ENCODE assay signal across 8 mouse cellular contexts in genomic region chr6:139391307-139391706, GRCm38 (mm10).
DNase-seq lines count a peak whose midpoint lies in the region; ATAC-seq lines count a peak whose summit lies in the region.

No protein-coding gene starts in this region.

- no peak; the same call in 1 of the 2 replicates for ATAC-seq in intestine, embryonic 14.5 days (replicated peaks; ENCODE audit: low FRiP score, low TSS enrichment, low read depth)
- ATAC-seq in intestine, embryonic 15.5 days = no peak
- ATAC-seq in midbrain, embryonic 13.5 days = peak; percentile 87; the same call in 1 of the 2 replicates
- no peak for ATAC-seq in erythroblast, adult 5-6 weeks (replicated peaks; ENCODE audit: low FRiP score, poor library complexity, severe bottlenecking)

- peak; percentile 67 for DNase-seq in intestine, embryonic 14.5 days (ENCODE audit: low spot score)
- DNase-seq in ZHBTc4 (ENCODE audit: low read depth, low spot score) = peak; percentile 83
- peak; percentile 55 for DNase-seq in forebrain, embryonic 10.5 days (ENCODE audit: extremely low spot score, low spot score)
- peak; percentile 20 to 70 for DNase-seq in layer of hippocampus, adult 18-20 months (ENCODE audit: low spot score in 2 of 2)
- DNase-seq in urinary bladder, postnatal 14 days (ENCODE audit: low spot score) = no peak

- WGBS in intestine, embryonic 14.5 days = 5% methylated on average over 13 of the region's 13 CpGs
- 8% methylated on average over 13 of the region's 13 CpGs for WGBS in intestine, embryonic 15.5 days
- 6% methylated on average over 13 of the region's 13 CpGs for WGBS in forebrain, embryonic 10.5 days
- 6% methylated on average over 13 of the region's 13 CpGs for WGBS in midbrain, embryonic 13.5 days

- no peak overlapping the region for H3K4me3 ChIP-seq in intestine, embryonic 14.5 days (ENCODE audit: low read depth, low read length)
- H3K4me3 ChIP-seq in intestine, embryonic 15.5 days (replicated peaks) = no peak overlapping the region
- no peak overlapping the region for H3K4me3 ChIP-seq in forebrain, embryonic 10.5 days
- H3K4me3 ChIP-seq in midbrain, embryonic 13.5 days (replicated peaks) = no peak overlapping the region

- no peak overlapping the region for H3K9ac ChIP-seq in intestine, embryonic 14.5 days (ENCODE audit: low read length)
- no peak overlapping the region for H3K9ac ChIP-seq in intestine, embryonic 15.5 days
- H3K9ac ChIP-seq in midbrain, embryonic 13.5 days (replicated peaks) = no peak overlapping the region

- no peaks in the 10 kb centered on the region for H3K9me3 ChIP-seq in intestine, embryonic 14.5 days (ENCODE audit: control insufficient read depth, low read length)
- no peaks in the 10 kb centered on the region for H3K9me3 ChIP-seq in intestine, embryonic 15.5 days
- H3K9me3 ChIP-seq in forebrain, embryonic 10.5 days = no peaks in the 10 kb centered on the region
- H3K9me3 ChIP-seq in midbrain, embryonic 13.5 days = no peaks in the 10 kb centered on the region

- H3K27me3 ChIP-seq in intestine, embryonic 14.5 days (replicated peaks; ENCODE audit: control insufficient read depth, insufficient read depth, low read length) = no peaks in the 10 kb centered on the region
- no peaks in the 10 kb centered on the region for H3K27me3 ChIP-seq in intestine, embryonic 15.5 days (replicated peaks)
- H3K27me3 ChIP-seq in forebrain, embryonic 10.5 days (ENCODE audit: poor library complexity, severe bottlenecking) = no peaks in the 10 kb centered on the region
- no peaks in the 10 kb centered on the region for H3K27me3 ChIP-seq in midbrain, embryonic 13.5 days

- H3K36me3 ChIP-seq in intestine, embryonic 14.5 days (ENCODE audit: control insufficient read depth, insufficient read depth, low read length) = no peaks in the 10 kb centered on the region
- H3K36me3 ChIP-seq in intestine, embryonic 15.5 days = no peaks in the 10 kb centered on the region
- no peaks in the 10 kb centered on the region for H3K36me3 ChIP-seq in forebrain, embryonic 10.5 days (replicated peaks)
- H3K36me3 ChIP-seq in midbrain, embryonic 13.5 days = no peaks in the 10 kb centered on the region

- no peaks in the 10 kb centered on the region for H3K4me1 ChIP-seq in intestine, embryonic 14.5 days (replicated peaks; ENCODE audit: control insufficient read depth, insufficient read depth, low read length)
- H3K4me1 ChIP-seq in intestine, embryonic 15.5 days (replicated peaks) = no peaks in the 10 kb centered on the region
- no peaks in the 10 kb centered on the region for H3K4me1 ChIP-seq in forebrain, embryonic 10.5 days
- H3K4me1 ChIP-seq in midbrain, embryonic 13.5 days (replicated peaks) = no peaks in the 10 kb centered on the region; the same call in 1 of the 2 replicates

- H3K4me2 ChIP-seq in intestine, embryonic 14.5 days (ENCODE audit: low read length) = no peak overlapping the region
- no peak overlapping the region for H3K4me2 ChIP-seq in intestine, embryonic 15.5 days (replicated peaks)
- no peak overlapping the region for H3K4me2 ChIP-seq in midbrain, embryonic 13.5 days (replicated peaks)

- H3K27ac ChIP-seq in intestine, embryonic 14.5 days (ENCODE audit: low read depth) = no peak overlapping the region
- no peak overlapping the region for H3K27ac ChIP-seq in intestine, embryonic 15.5 days
- no peak overlapping the region for H3K27ac ChIP-seq in forebrain, embryonic 10.5 days
- no peak overlapping the region for H3K27ac ChIP-seq in midbrain, embryonic 13.5 days
